Mouse (Mus musculus): ENCODE measurements at regions not wholly inside any gene's neighbourhood (a gene's known extent, or its start where the extent isn't known, plus 50 kb on each side); places are given as distances from the start of the nearest gene placed in this dataset.

- TF ChIP-seq CTCF (IDR thresholded peaks at IDR 0.05; ENCODE audit: low read depth, low read length): no peak
- TF ChIP-seq POLR2A (IDR thresholded peaks at IDR 0.05; ENCODE audit: insufficient read depth, low read length): no peak
- no peak for TF ChIP-seq EP300 (IDR thresholded peaks at IDR 0.05; ENCODE audit: insufficient read depth, low read depth, low read length)
Observed at GRCm38 (mm10) chr1:81739981-81740380, 492.9 kb upstream of the Gm9747 start.

All from ES-Bruce4 (cell line).